Mouse (Mus musculus) lung, adult 10 weeks (tissue): Measurements from ENCODE around the gene Vps33a. TPM values are rescaled to one million over a fixed set of nuclear protein-coding genes. Genes with fewer than 3 reads are reported as not detected.

Experiments used
- polyA plus RNA-seq: library from polyadenylated mRNA; stranded (reverse); fragments of 350-450 nt; fragmentation: Illumina TruSeq; extraction: RNeasy Lipid Tissue Mini Kit (QIAGEN cat#74804); gene quantifications from one replicate; pipeline ENCODE4 v1.2.3, GENCODE M21; 2014; ENCODE audit warnings: low read depth, low replicate concordance; ENCODE audit not compliant: insufficient read depth

Vps33a gene
- polyA plus RNA-seq: 12.2 TPM

GRCm38 (mm10) chr5:123572357-123573186, at the start of gene Vps33a:
Gene Vps33a (minus strand): TSS chr5:123573038.

DNA sequence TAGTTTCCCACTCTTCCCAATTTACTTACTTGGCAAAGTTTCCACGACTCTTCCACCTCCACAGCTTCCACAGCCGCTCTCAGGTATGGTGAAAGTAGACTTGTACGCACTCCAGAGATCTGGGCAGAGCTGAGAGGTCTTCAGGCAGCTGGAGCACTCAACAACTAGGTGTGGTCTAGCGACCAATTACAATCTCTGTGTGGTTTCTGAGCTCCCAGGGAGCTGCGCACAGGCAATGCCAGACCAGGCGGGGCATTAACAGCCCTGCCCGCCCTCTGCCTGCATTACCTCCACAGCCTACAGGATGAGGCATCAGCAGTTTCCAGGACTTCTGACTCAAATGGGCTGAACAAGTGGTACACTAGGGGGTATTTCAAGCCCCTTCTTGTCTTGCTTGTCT, 47.6 kb downstream of the Vps33a start, which contains the start of gene Gm49027:
Gm49027 (minus strand) TSS at position 208 of the 400 bp plus-strand sequence.

GRCm38 (mm10) chr5:123523692-123524392, 49.0 kb downstream of the Vps33a start, which contains the start of gene Diablo:
Gene Diablo (minus strand): TSS chr5:123524176.

GRCm38 (mm10) chr5:123510160-123510559, 62.7 kb downstream of the Vps33a start, which contains the start of gene B3gnt4:
Gene B3gnt4 (plus strand): TSS chr5:123510460.

DNA sequence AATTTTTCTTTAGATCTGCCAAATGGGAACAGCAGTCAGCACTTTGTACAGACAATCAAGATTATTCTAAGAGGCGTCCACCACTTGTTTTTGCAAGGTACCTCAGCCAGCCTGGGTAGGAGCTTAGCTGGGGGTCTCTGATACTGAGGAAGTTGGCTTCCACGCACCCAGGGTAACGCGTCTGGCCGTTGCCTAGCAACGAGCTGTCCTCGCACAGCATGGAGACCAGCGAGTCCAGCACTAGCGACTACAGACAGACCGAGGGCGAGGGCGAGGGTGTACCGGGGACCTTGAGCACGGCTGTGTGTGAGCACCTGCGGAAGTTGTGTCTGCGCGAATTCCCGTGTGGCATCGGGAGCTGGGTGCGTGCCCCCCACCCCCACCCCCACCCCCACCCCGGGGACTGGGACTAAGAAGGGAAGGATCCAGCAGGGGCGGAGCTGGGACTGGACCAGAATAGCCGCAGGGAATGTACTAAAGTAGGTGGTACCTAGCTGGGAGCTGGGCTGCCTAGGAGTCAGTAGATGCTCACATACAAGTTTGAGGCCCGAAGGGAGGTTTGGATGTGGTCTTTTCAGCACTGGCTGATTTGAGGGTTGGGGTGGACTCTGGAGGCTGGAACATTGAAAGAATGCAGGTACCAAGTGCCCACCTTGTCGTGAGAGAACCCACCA, 83.6 kb downstream of the Vps33a start, which contains the start of the genes Lrrc43 and Il31:
Lrrc43 (plus strand) TSS at position 194 of the 674 bp plus-strand sequence.
Il31 (minus strand) TSS at position 378 of the 674 bp plus-strand sequence.

Other genes with a start within 250 kb of the Vps33a start
- gene Bcl7a, start 229.2 kb downstream of the Vps33a start, polyA plus RNA-seq: 4.9 TPM
- gene Mlxip, start 178.2 kb downstream of the Vps33a start, polyA plus RNA-seq: 9.5 TPM
- gene Lrrc43, start 83.7 kb downstream of the Vps33a start, polyA plus RNA-seq: 1.2 TPM
- gene Il31, start 83.5 kb downstream of the Vps33a start, polyA plus RNA-seq: not detected
- 1.9 TPM for gene B3gnt4, start 62.6 kb downstream of the Vps33a start, polyA plus RNA-seq
- 46.3 TPM for gene Diablo, start 48.9 kb downstream of the Vps33a start, polyA plus RNA-seq
- gene Gm49027, start 47.5 kb downstream of the Vps33a start, polyA plus RNA-seq: 1.8 TPM
- gene Clip1, start 111.6 kb upstream of the Vps33a start, polyA plus RNA-seq: 45.8 TPM
- 23.2 TPM for gene Zcchc8, start 148.1 kb upstream of the Vps33a start, polyA plus RNA-seq
- gene Rsrc2, start 176.4 kb upstream of the Vps33a start, polyA plus RNA-seq: 55.2 TPM
- gene Kntc1, start 176.7 kb upstream of the Vps33a start, polyA plus RNA-seq: 0.74 TPM